Mouse (Mus musculus): Measurements from ENCODE around the gene Txk.

- no peak for TF ChIP-seq HCFC1 (IDR thresholded peaks at IDR 0.05; ENCODE audit: borderline replicate concordance, insufficient read depth, low read length)
- no peak for TF ChIP-seq CHD2 (IDR thresholded peaks at IDR 0.05; ENCODE audit: low read depth, low read length)
Measured at GRCm38 (mm10) chr5:72755035-72755434, 2.5 kb upstream of the Txk start.
